Mouse (Mus musculus) liver, postnatal 0 days (tissue): ENCODE data around the gene Atxn7l1.

Source experiments
- CTCF ChIP-seq: sonication (generic); IDR thresholded peaks from 2 replicates; pipeline ENCODE4 v1.5.1; 2016; ENCODE audit warnings: antibody characterized with exemption, low read depth
- EP300 ChIP-seq: IDR thresholded peaks from 2 replicates; pipeline ENCODE4 v1.6.1; 2016; ENCODE audit warnings: antibody characterized with exemption, low read depth, mild to moderate bottlenecking

DNA sequence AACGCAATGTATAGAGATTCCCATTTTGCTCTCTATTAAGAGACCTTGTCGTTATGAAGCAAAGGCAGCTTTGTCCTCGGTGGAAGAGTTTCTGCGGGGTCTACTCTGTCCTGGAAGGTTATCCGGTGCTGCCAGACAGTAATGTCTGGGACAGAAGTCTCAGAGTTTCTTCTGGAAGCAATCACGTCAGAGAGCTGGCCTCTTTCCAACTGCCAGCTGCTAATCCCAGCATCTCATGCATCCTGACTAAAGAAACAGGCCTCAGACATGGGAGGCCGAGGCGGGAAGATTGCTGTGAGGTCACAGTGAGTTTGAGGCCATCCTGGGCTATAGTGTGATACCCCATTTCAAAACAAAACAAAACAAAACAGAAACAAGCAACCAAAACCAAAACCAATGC lies 3.0 kb upstream of the Atxn7l1 start:
- TF ChIP-seq CTCF (no peak), EP300 (no peak)
